Mouse (Mus musculus) embryonic facial prominence, embryonic 10.5 days (tissue): ENCODE measurements around the gene Ppp1r3d. TPM values are rescaled to one million over a fixed set of nuclear protein-coding genes. Genes with fewer than 3 reads are reported as not detected.

Experiments used
- DNase-seq: peaks from one replicate; pipeline ENCODE4 v3.0.0-alpha.2; 2017; ENCODE audit warnings: low spot score
- H3K27ac ChIP-seq: fragments of 300-500 bp; sonication (generic); replicated peaks from 2 replicates; pipeline ENCODE4 v1.5.1; 2016; ENCODE audit warnings: mild to moderate bottlenecking
- H3K27me3 ChIP-seq: fragments of 300-500 bp; sonication (generic); replicated peaks from 2 replicates; pipeline ENCODE4 v1.6.1; 2016; ENCODE audit warnings: low read depth, mild to moderate bottlenecking; ENCODE audit not compliant: poor library complexity, severe bottlenecking
- H3K36me3 ChIP-seq: fragments of 300-500 bp; sonication (generic); replicated peaks from 2 replicates; pipeline ENCODE4 v1.6.1; 2016; ENCODE audit warnings: mild to moderate bottlenecking, moderate library complexity
- H3K4me1 ChIP-seq: fragments of 300-500 bp; sonication (generic); 2 replicates; pipeline ENCODE4 v1.6.1; 2016
- H3K4me3 ChIP-seq: fragments of 300-500 bp; sonication (generic); 2 replicates; pipeline ENCODE4 v1.5.1; 2016; ENCODE audit warnings: mild to moderate bottlenecking, moderate library complexity
- H3K9me3 ChIP-seq: fragments of 300-500 bp; sonication (generic); 2 replicates; pipeline ENCODE4 v1.6.1; 2016; ENCODE audit warnings: mild to moderate bottlenecking
- WGBS: fragments of 180-500 bp; shearing (Covaris S2); methylation state at CpG from one replicate; pipeline ENCODE4 v1.1.7; 2016; 5-methylcytosine and 5-hydroxymethylcytosine counted together
- polyA plus RNA-seq: library from polyadenylated mRNA; unstranded; fragments of >200 nt; fragmentation: Nextera tagmentation; extraction: Ambion mirVana; gene quantifications from 2 replicates; pipeline ENCODE4 v1.2.1, GENCODE M21; 2016

The Ppp1r3d gene
- polyA plus RNA-seq = 1.8 and 1.9 TPM in 2 replicates

- H3K4me1 ChIP-seq = peaks cover 29% of the 10 kb centered on the region
- peak within 1 kb of the TSS; percentile 79 for H3K27ac ChIP-seq
- H3K27me3 ChIP-seq = peaks cover 57% of the 10 kb centered on the region
- under 1% methylated on average over 74 of the region's 74 CpGs for WGBS
- H3K9me3 ChIP-seq = no peaks in the 10 kb centered on the region
- peaks cover 8% of the 10 kb centered on the region for H3K36me3 ChIP-seq
- DNase-seq = peak; percentile 78
- peak within 1 kb of the TSS; percentile 78 for H3K4me3 ChIP-seq
Measured at GRCm38 (mm10) chr2:178414261-178415149, at the start of gene Ppp1r3d, which contains the start of gene Fam217b. Gene Ppp1r3d, minus strand, starts transcription at chr2:178414472. Gene Fam217b, plus strand, starts transcription at chr2:178414524.

- 70% methylated on average over 5 of the region's 5 CpGs for WGBS
- Histone ChIP-seq H3K4me3 (no peak overlapping the region), H3K4me1 (peaks cover 14% of the 10 kb centered on the region), H3K27ac (no peak overlapping the region), H3K36me3 (no peaks in the 10 kb centered on the region), H3K9me3 (no peaks in the 10 kb centered on the region), H3K27me3 (no peaks in the 10 kb centered on the region)
- no peak for DNase-seq
Measured at GRCm38 (mm10) chr2:178460353-178460752, 46.1 kb upstream of the Ppp1r3d start.

- Histone ChIP-seq H3K9me3 (no peaks in the 10 kb centered on the region), H3K36me3 (no peaks in the 10 kb centered on the region), H3K27ac (no peak overlapping the region), H3K27me3 (no peaks in the 10 kb centered on the region), H3K4me3 (no peak overlapping the region), H3K4me1 (peaks cover 20% of the 10 kb centered on the region)
- WGBS = 94% methylated on average over 6 of the region's 6 CpGs
- DNase-seq = no peak
Measured at GRCm38 (mm10) chr2:178457414-178457813, 43.1 kb upstream of the Ppp1r3d start.

GRCm38 (mm10) chr2:178454664-178455516 lies 40.6 kb upstream of the Ppp1r3d start:
- 55% methylated on average over 17 of the region's 17 CpGs for WGBS
- Histone ChIP-seq H3K27me3 (no peaks in the 10 kb centered on the region), H3K36me3 (no peaks in the 10 kb centered on the region), H3K27ac (peak overlapping the region; percentile 67), H3K4me3 (no peak overlapping the region), H3K4me1 (peaks cover 27% of the 10 kb centered on the region), H3K9me3 (no peaks in the 10 kb centered on the region)
- peak; percentile 29 for DNase-seq

GRCm38 (mm10) chr2:178450961-178451360 lies 36.7 kb upstream of the Ppp1r3d start:
- H3K9me3 ChIP-seq = no peaks in the 10 kb centered on the region
- peaks cover 27% of the 10 kb centered on the region for H3K4me1 ChIP-seq
- no peak overlapping the region for H3K4me3 ChIP-seq
- H3K27me3 ChIP-seq = no peaks in the 10 kb centered on the region
- DNase-seq = no peak
- H3K36me3 ChIP-seq = no peaks in the 10 kb centered on the region
- H3K27ac ChIP-seq = peak overlapping the region; percentile 48; the same call in 1 of the 2 replicates
- 71% methylated on average over 10 of the region's 10 CpGs for WGBS

GRCm38 (mm10) chr2:178450236-178450635 lies 36.0 kb upstream of the Ppp1r3d start:
- no peaks in the 10 kb centered on the region for H3K27me3 ChIP-seq
- no peak overlapping the region for H3K4me3 ChIP-seq
- H3K36me3 ChIP-seq = no peaks in the 10 kb centered on the region
- H3K9me3 ChIP-seq = no peaks in the 10 kb centered on the region
- peak overlapping the region; percentile 48; the same call in 1 of the 2 replicates for H3K27ac ChIP-seq
- WGBS = 6% methylated on average over 2 of the region's 2 CpGs
- peaks cover 24% of the 10 kb centered on the region for H3K4me1 ChIP-seq
- DNase-seq = no peak

- DNase-seq = no peak
- no peak overlapping the region for H3K4me3 ChIP-seq
Measured at GRCm38 (mm10) chr2:178449386-178449785, 35.1 kb upstream of the Ppp1r3d start.

GRCm38 (mm10) chr2:178437311-178437710 lies 23.0 kb upstream of the Ppp1r3d start:
- Histone ChIP-seq H3K9me3 (no peaks in the 10 kb centered on the region), H3K27me3 (no peaks in the 10 kb centered on the region), H3K4me1 (peaks cover 14% of the 10 kb centered on the region; the same call in 1 of the 2 replicates), H3K36me3 (no peaks in the 10 kb centered on the region), H3K4me3 (no peak overlapping the region), H3K27ac (no peak overlapping the region)
- 72% methylated on average over 9 of the region's 9 CpGs for WGBS
- DNase-seq = no peak

More at GRCm38 (mm10) chr2:178449386-178449785, 35.1 kb upstream of the Ppp1r3d start:
- Histone ChIP-seq H3K27ac (no peak overlapping the region), H3K27me3 (no peaks in the 10 kb centered on the region), H3K9me3 (no peaks in the 10 kb centered on the region), H3K36me3 (no peaks in the 10 kb centered on the region), H3K4me1 (peaks cover 16% of the 10 kb centered on the region)
- 86% methylated on average over 4 of the region's 4 CpGs for WGBS

GRCm38 (mm10) chr2:178433903-178434302 lies 19.6 kb upstream of the Ppp1r3d start:
- Histone ChIP-seq H3K4me1 (peaks cover 17% of the 10 kb centered on the region), H3K27me3 (no peaks in the 10 kb centered on the region), H3K9me3 (no peaks in the 10 kb centered on the region), H3K27ac (no peak overlapping the region), H3K36me3 (no peaks in the 10 kb centered on the region), H3K4me3 (no peak overlapping the region)
- no peak for DNase-seq
- WGBS = 85% methylated on average over 2 of the region's 2 CpGs

GRCm38 (mm10) chr2:178433495-178433894 lies 19.2 kb upstream of the Ppp1r3d start:
- H3K4me3 ChIP-seq = no peak overlapping the region
- no peaks in the 10 kb centered on the region for H3K27me3 ChIP-seq
- DNase-seq = no peak
- peaks cover 17% of the 10 kb centered on the region for H3K4me1 ChIP-seq
- H3K36me3 ChIP-seq = no peaks in the 10 kb centered on the region
- WGBS = 76% methylated on average over 2 of the region's 2 CpGs
- no peaks in the 10 kb centered on the region for H3K9me3 ChIP-seq
- H3K27ac ChIP-seq = no peak overlapping the region

GRCm38 (mm10) chr2:178430231-178430630 lies 16.0 kb upstream of the Ppp1r3d start, which contains the start of gene Cdh26:
Gene Cdh26, plus strand, starts transcription at chr2:178430531.
- 92% methylated on average over 4 of the region's 4 CpGs for WGBS

GRCm38 (mm10) chr2:178429426-178429825 lies 15.2 kb upstream of the Ppp1r3d start:
- Histone ChIP-seq H3K27ac (no peak overlapping the region), H3K36me3 (no peaks in the 10 kb centered on the region), H3K4me3 (no peak overlapping the region), H3K9me3 (no peaks in the 10 kb centered on the region), H3K27me3 (0 out of 2 replicates have a peak, but pooled peaks cover 2% of the 10 kb centered on the region), H3K4me1 (peaks cover 4% of the 10 kb centered on the region)
- 91% methylated on average over 6 of the region's 6 CpGs for WGBS
- DNase-seq = no peak

More at GRCm38 (mm10) chr2:178430231-178430630, 16.0 kb upstream of the Ppp1r3d start, which contains the start of gene Cdh26:
- H3K4me1 ChIP-seq = peaks cover 4% of the 10 kb centered on the region
- no peak within 1 kb of the TSS for H3K27ac ChIP-seq
- H3K36me3 ChIP-seq = no peaks in the 10 kb centered on the region
- no peak for DNase-seq
- no peaks in the 10 kb centered on the region for H3K27me3 ChIP-seq
- H3K9me3 ChIP-seq = no peaks in the 10 kb centered on the region
- H3K4me3 ChIP-seq = no peak within 1 kb of the TSS
